Mouse (Mus musculus) c-Kit-negative CD71-positive TER-119-positive erythroid progenitor cells, embryonic 14.5 days (primary cell): ENCODE results near the gene Gm21440.
"Not testable (repeated sequence)": the region's sequence is repeated elsewhere in the genome, so short reads cannot be mapped to it uniquely, and the experiment has no call there.

Experiments used
- DNase-seq: peaks from one replicate; pipeline ENCODE4 v3.0.0-alpha.2; 2013; ENCODE audit warnings: low read depth, low spot score

Gene Gm21440

DNA sequence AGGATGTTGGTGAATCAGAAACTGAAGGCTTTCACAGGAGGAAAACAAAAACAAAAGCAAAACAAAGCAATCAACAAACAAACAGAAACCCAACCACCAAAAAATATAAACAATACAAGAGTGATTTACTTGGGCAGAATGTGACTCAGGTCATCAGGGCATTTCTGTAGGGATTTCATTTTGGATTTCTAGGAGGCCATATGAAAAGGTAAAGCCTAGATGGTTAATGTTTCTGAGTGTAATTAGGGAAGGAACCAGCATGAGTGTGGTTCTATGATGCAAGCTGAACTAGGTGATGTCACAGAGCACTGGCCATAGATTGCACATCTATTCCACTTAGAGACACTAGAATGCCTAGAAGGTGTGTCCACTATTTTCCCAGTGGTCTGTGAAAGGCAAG is at the start of gene Gm21440, which contains the start of gene Gm21454:
Gene Gm21440 (plus strand): TSS at position 301 of the 400 bp plus-strand sequence.
Gene Gm21454 (plus strand): TSS at position 352 of the 400 bp plus-strand sequence.
- not testable (repeated sequence) for DNase-seq

DNA sequence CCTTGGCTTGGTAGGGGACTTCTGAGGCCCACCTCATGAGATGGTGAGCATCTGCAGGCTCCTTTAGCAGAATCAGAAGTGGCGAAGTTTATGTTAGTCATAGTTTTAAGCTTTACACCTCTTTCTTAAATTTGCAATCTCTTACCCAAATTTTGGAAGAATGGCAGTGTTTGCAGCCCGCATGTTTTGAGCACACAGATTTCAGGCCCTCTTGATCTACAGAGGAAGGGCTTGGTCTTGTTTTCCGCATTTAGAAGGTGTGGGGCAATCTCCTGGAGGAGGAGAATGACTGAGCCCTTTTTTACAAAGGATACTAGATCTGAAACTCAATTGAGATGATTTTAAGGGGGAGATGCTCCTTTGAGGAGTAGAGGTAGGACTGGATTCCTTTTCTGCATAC is 28.4 kb upstream of the Gm21440 start, which contains the start of gene Gm21828:
Gene Gm21828 (minus strand): TSS at position 101 of the 400 bp plus-strand sequence.
- DNase-seq, result not testable (repeated sequence)
